Mouse (Mus musculus) midbrain, embryonic 12.5 days (tissue): Measurements from ENCODE around the gene Celsr2. TPM values are rescaled to one million over a fixed set of nuclear protein-coding genes. Genes with fewer than 3 reads are reported as not detected.

Source experiments
- ATAC-seq: fragments of 200-750 bp; cut with Nextera tagmentation; 2 replicates; pipeline ENCODE4 v1.8.0; 2017; ENCODE audit warnings: low read depth, moderate TSS enrichment, moderate library complexity; ENCODE audit not compliant: low FRiP score
- H3K27ac ChIP-seq: fragments of 300-500 bp; sonication (generic); replicated peaks from 2 replicates; pipeline ENCODE4 v1.5.1; 2016; ENCODE audit warnings: mild to moderate bottlenecking
- H3K27me3 ChIP-seq: fragments of 300-500 bp; sonication (generic); 2 replicates; pipeline ENCODE4 v1.6.1; 2016; ENCODE audit warnings: mild to moderate bottlenecking
- H3K36me3 ChIP-seq: fragments of 300-500 bp; sonication (generic); 2 replicates; pipeline ENCODE4 v1.6.1; 2016
- H3K4me1 ChIP-seq: fragments of 300-500 bp; sonication (generic); 2 replicates; pipeline ENCODE4 v1.6.1; 2016
- H3K4me2 ChIP-seq: fragments of 300-500 bp; sonication (generic); replicated peaks from 2 replicates; pipeline ENCODE4 v1.6.1; 2016; ENCODE audit warnings: mild to moderate bottlenecking, moderate library complexity
- H3K4me3 ChIP-seq: fragments of 300-500 bp; sonication (generic); 2 replicates; pipeline ENCODE4 v1.5.1; 2016; ENCODE audit warnings: mild to moderate bottlenecking
- H3K9ac ChIP-seq: fragments of 300-500 bp; sonication (generic); replicated peaks from 2 replicates; pipeline ENCODE4 v1.6.1; 2016; ENCODE audit warnings: mild to moderate bottlenecking, moderate library complexity
- H3K9me3 ChIP-seq: fragments of 300-500 bp; sonication (generic); 2 replicates; pipeline ENCODE4 v1.6.1; 2016; ENCODE audit warnings: mild to moderate bottlenecking
- WGBS: fragments of 180-500 bp; shearing (Covaris S2); methylation state at CpG from one replicate; pipeline ENCODE4 v1.1.7; 2016; 5-methylcytosine and 5-hydroxymethylcytosine counted together
- polyA plus RNA-seq: library from polyadenylated mRNA; unstranded; fragments of >200 nt; fragmentation: Nextera tagmentation; extraction: Ambion mirVana; gene quantifications from 2 replicates; pipeline ENCODE4 v1.2.1, GENCODE M21; 2016

Gene Celsr2
- polyA plus RNA-seq, 1 experiment from 2014 or later: 73.3 TPM

DNA sequence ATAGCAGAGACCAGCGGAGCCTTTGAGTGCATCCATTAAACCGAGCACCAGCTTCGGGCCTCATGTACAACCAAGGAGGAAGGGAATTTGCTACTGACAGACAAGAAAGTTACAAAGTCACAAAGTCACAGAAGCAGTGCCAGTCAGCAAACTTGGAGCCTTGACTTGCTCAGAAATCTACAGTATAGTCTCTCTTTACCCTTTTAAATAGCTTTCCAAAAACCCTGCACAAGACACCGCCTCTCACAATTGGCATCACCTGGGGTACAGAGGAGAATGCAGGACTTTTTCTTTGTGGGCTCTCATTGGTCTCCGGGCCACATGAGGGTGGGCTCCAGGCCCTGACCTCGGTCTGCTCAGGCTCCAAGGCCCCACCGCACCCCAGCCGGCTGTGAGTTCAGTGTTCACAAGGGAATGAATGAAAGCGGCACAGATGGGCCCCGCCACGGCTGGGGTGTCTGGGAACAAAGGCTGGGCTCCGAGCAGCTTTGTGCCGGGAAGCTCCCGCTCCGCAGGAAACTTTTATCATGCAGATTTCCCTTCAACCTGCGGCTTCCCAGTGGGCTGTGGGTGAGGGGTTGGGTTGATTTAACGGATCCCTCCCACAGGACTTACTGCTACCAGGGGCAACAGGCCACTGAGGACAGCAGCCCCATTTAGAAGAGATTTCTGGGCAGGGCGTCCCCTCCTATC lies 18.0 kb upstream of the Celsr2 start:
- peak overlapping the region; percentile 35 for H3K4me2 ChIP-seq
- no peaks in the 10 kb centered on the region for H3K9me3 ChIP-seq
- H3K36me3 ChIP-seq: peaks cover 51% of the 10 kb centered on the region
- peak; percentile 93 for ATAC-seq
- 8% methylated on average over 18 of the region's 18 CpGs for whole genome bisulfite sequencing
- peaks cover 57% of the 10 kb centered on the region for H3K4me1 ChIP-seq
- peak overlapping the region; percentile 34; the same call in 1 of the 2 replicates for H3K9ac ChIP-seq
- H3K4me3 ChIP-seq: no peak overlapping the region
- peak overlapping the region; percentile 96 for H3K27ac ChIP-seq
- H3K27me3 ChIP-seq: no peaks in the 10 kb centered on the region

DNA sequence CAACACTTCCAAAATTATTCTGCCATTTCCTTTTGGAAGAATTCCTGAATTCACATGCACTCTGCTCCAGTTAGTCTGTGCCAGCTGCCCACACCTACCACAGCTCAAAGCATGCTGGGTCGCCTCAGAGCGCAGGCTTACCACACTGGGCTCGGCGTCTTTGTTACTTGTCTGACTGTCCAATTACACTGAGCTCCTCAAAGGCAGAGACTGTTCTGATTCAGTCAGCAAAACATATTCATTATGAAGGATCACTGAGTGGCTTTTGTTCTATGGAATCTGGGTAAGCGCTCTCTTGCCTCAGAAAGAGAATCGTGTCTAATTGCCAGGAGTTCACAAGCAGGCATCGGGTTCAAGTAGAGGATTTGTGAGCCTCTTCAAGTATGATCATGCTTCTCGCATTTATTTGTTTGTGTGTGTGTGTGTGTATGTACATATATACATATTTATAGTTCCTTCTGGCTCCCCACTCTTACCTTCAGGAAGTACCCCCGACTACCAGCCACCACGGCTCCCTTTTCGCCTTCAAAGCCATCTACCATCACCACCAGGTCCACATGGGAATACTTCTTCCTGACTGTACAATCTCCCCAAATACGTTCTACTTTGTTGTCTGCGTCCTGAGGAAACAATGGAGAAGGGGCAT lies 17.3 kb upstream of the Celsr2 start:
- no peaks in the 10 kb centered on the region for H3K9me3 ChIP-seq
- no peaks in the 10 kb centered on the region for H3K27me3 ChIP-seq
- H3K4me2 ChIP-seq: peak overlapping the region; percentile 35
- peaks cover 57% of the 10 kb centered on the region for H3K4me1 ChIP-seq
- H3K4me3 ChIP-seq: no peak overlapping the region
- H3K36me3 ChIP-seq: peaks cover 54% of the 10 kb centered on the region
- WGBS: 21% methylated on average over 13 of the region's 13 CpGs
- no peak overlapping the region for H3K9ac ChIP-seq
- ATAC-seq: peak; percentile 67
- H3K27ac ChIP-seq: peak overlapping the region; percentile 96

DNA sequence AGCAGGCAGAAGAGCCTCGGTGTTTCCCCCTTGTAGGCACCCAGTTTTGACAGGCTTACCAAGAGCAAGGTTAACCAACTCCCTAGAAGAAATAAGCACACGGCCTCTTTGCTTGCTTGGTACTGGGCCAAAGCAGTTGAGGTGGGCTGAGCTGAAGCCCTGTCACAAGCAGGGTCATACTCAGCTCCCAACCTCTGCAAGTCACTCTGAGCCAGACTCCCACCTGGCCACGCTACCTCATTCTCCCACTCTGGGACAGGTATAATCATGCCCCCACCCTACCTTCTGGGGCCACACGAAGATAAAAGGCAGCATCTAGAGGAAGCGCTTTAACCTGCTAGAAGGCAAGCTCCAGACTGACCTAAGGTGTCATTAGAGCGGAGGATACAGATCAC lies 10.3 kb upstream of the Celsr2 start:
- Histone ChIP-seq H3K4me2 (no peak overlapping the region; the same call in 1 of the 2 replicates), H3K9me3 (no peaks in the 10 kb centered on the region), H3K4me3 (no peak overlapping the region), H3K9ac (peak overlapping the region; percentile 28; the same call in 1 of the 2 replicates), H3K27ac (peak overlapping the region; percentile 81), H3K4me1 (peaks cover 45% of the 10 kb centered on the region), H3K36me3 (peaks cover 56% of the 10 kb centered on the region), H3K27me3 (no peaks in the 10 kb centered on the region)
- peak; percentile 17; the same call in 1 of the 2 replicates for ATAC-seq
- WGBS: 73% methylated on average over 6 of the region's 6 CpGs

DNA sequence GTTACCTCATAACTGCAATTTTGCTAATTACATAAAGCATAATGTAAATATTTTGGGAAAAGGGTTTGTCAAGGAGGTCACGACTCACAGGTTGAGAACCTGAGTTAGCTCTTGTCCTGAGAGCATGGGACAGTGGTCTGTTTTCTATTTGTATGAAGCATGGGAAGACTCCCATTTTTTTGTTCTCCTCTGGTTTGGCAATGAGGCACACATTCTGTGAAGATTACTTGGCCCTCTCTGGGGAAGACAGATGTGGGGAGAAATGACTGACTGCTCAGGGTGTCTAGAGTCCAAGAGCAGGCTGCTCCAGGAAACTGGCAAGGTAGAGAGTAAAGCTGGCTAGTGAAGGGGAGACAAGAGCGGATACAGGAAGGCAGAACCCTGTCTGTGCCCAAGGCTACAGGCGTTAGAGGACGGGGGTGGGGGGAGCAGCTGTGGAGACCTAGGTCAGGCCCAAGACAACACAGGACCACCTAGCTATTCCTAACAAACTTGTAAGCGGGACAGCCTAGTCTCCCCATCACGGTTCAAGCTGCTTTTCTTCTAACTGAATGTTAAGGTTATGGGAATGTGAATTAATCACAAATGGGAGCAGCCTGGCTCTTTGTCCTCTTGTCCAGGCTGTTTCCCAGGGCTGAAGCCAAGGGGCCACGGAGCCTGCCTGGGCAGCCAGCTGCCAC lies 9.7 kb upstream of the Celsr2 start:
- Histone ChIP-seq H3K4me2 (no peak overlapping the region; the same call in 1 of the 2 replicates), H3K27ac (peak overlapping the region; percentile 81), H3K4me1 (peaks cover 45% of the 10 kb centered on the region), H3K36me3 (peaks cover 52% of the 10 kb centered on the region), H3K27me3 (no peaks in the 10 kb centered on the region), H3K9ac (peak overlapping the region; percentile 28; the same call in 1 of the 2 replicates), H3K4me3 (no peak overlapping the region), H3K9me3 (no peaks in the 10 kb centered on the region)
- WGBS: 48% methylated on average over 7 of the region's 7 CpGs
- ATAC-seq: peak; percentile 23; the same call in 1 of the 2 replicates

DNA sequence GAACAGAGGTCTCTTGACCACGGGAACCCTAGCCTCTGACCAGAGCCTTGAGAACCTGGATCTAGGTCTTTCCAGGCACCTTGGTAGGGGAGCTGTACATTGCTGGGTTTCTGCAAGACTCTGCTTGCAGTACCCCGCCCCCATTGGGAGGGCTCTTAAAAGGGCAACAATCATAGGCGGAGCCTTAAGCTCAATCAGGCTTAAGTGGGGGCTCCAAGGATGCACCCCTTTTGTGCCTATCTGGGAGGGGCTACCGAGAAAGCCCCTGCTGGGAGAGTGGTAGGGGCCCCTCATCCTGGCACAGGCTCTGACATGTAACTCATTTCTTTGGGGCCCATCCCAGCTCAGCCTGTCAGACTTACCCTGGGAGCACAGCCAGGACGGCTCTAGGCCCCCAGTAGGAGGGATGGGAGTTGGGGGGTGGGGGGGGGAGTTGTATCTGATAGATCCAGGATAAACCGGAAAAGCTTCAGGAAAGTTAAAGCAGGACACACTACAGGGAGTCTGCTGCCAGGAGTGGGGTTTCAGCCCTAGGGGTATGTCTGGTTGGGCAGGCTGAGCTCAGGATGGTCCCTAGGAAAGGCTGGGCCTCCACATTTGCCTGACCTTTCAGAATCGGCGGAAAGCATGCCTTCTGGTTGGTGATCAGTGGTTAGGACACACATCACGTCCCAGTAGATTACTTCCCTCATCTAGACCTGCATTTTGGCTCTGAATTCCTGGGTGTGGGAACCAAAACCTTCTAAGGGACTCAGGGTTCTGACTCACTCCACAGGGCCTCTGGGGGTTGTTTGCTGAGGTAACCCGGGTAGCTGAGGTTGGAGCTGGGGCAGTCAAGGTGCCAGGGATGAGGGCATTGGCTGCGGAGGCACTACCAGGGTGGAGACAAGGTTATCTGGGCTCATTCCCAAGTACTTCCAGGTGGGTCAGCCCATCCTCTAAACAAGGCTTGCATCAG lies 8.8 kb upstream of the Celsr2 start:
- H3K9ac ChIP-seq: peak overlapping the region; percentile 16
- peak overlapping the region; percentile 81 for H3K27ac ChIP-seq
- H3K27me3 ChIP-seq: no peaks in the 10 kb centered on the region
- H3K4me1 ChIP-seq: peaks cover 45% of the 10 kb centered on the region
- 18% methylated on average over 11 of the region's 11 CpGs for WGBS
- peak; percentile 70 for ATAC-seq
- peak overlapping the region; percentile 46 for H3K4me2 ChIP-seq
- peaks cover 42% of the 10 kb centered on the region for H3K36me3 ChIP-seq
- no peaks in the 10 kb centered on the region for H3K9me3 ChIP-seq
- peak overlapping the region; percentile 10; the same call in 1 of the 2 replicates for H3K4me3 ChIP-seq

DNA sequence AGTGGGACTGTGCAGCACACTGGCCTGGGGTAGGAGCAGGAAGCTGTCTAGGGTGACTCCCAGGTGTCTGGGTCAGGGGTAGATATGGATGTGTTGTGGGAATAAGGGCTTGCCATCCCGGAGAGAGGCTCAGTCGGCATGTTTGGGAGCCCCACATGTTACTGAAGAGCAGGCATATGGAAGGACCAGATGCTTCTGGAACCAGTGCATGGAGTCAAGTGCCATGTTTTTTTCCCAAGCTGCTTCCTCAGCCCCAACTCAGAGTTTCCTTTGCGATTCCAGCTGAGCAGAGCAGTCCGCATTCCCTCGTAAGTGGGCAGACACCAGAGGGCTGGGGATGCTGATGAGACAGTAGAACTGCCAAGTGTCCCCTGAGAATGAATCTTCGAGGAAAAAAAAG lies 7.7 kb upstream of the Celsr2 start:
- Histone ChIP-seq H3K27ac (peak overlapping the region; percentile 81), H3K36me3 (peaks cover 31% of the 10 kb centered on the region), H3K9ac (0 out of 2 replicates have a peak overlapping the region, but pooled peaks have one; percentile 6), H3K4me1 (peaks cover 47% of the 10 kb centered on the region), H3K27me3 (no peaks in the 10 kb centered on the region), H3K4me2 (peak overlapping the region; percentile 46), H3K4me3 (no peak overlapping the region), H3K9me3 (no peaks in the 10 kb centered on the region)
- WGBS: 40% methylated on average over 6 of the region's 6 CpGs
- ATAC-seq: no peak

DNA sequence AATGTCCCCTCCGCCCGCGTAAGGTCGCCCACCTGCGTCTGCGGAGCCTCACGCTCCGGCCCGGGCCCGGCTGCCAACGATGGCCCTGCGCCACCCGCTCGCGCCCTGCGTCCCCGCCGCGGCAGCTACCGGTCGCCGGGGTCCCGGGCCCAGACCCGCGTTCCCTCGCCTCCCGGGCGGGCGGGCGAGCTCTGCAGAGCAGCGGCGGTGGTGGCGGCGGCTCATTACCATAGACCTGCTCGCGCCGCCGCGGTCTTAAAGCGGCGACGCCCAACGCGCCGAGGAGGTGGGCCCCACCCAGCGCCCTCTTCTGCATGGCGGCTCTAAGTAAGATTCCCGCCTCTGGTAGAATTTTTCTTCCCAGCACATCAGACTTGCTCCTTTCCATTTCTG lies 475 bp upstream of the Celsr2 start:
- H3K4me2 ChIP-seq: peak overlapping the region; percentile 87
- peak overlapping the region; percentile 98 for H3K9ac ChIP-seq
- under 1% methylated on average over 34 of the region's 48 CpGs for WGBS
- peak overlapping the region; percentile 98 for H3K4me3 ChIP-seq
- H3K4me1 ChIP-seq: peaks cover 39% of the 10 kb centered on the region
- peak overlapping the region; percentile 95 for H3K27ac ChIP-seq
- H3K36me3 ChIP-seq: peaks cover 34% of the 10 kb centered on the region
- H3K9me3 ChIP-seq: peaks cover 21% of the 10 kb centered on the region
- peak; percentile 78 for ATAC-seq
- peaks cover 11% of the 10 kb centered on the region for H3K27me3 ChIP-seq

DNA sequence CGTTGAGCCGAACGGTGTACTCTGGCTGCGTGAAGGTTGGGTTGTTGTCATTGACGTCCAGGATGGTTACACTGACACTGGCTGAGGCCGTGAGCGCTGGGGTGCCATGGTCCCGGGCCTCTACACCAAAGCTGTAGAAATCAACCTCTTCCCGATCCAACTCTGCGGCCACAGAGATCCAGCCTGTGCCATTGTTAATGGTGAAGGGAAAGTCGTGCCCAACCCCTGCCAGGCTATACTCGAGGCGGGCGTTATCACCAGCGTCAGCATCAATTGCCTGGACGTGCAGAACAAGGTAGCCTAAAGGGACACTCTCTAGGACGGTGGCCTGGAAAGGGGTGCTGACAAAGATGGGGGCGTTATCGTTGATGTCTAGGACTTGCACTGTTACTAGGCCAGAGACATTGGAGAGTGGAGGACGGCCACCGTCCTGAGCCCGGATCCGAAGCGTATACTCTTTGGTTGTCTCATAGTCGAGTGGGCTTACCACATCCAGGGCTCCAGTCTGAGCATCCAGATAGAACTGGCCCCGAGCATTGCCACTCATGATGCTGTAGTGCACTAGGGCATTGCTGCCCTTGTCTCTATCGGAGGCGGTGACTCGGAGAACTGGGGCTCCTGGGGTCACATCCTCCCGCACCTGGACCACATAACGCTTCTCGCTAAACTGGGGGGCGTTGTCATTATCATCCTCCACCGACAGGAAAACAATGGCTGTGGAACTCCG lies 1.6 kb downstream of the Celsr2 start:
- Histone ChIP-seq H3K27me3 (peaks cover 11% of the 10 kb centered on the region), H3K4me1 (peaks cover 59% of the 10 kb centered on the region), H3K9me3 (peaks cover 21% of the 10 kb centered on the region), H3K36me3 (peaks cover 41% of the 10 kb centered on the region), H3K4me2 (peak overlapping the region; percentile 87), H3K4me3 (peak overlapping the region; percentile 98), H3K27ac (no peak overlapping the region), H3K9ac (no peak overlapping the region)
- no peak for ATAC-seq
- 97% methylated on average over 35 of the region's 35 CpGs for WGBS

DNA sequence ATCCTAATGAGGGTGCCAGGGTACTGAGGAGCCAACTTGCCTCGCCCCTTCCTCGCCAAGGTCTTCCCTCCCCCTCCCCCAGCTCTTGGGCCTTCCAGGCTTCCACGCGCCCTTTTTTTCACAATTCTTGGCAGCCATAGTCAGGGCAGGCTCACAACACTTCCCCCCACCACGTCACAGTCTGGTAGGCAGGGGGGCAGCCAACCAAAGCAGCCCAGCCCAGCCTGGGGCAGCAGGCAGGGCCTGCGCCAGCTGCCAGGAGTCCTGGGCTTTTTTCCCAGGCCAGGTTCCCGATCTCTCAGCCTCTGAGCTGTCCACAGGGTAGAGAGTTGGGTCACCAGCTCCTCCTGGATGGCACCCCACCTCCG lies 3.6 kb downstream of the Celsr2 start:
- Histone ChIP-seq H3K4me2 (peak overlapping the region; percentile 90), H3K9me3 (peaks cover 21% of the 10 kb centered on the region), H3K9ac (peak overlapping the region; percentile 88), H3K27me3 (peaks cover 6% of the 10 kb centered on the region), H3K27ac (peak overlapping the region; percentile 98), H3K36me3 (peaks cover 60% of the 10 kb centered on the region), H3K4me3 (peak overlapping the region; percentile 49), H3K4me1 (peaks cover 64% of the 10 kb centered on the region)
- ATAC-seq: peak; percentile 47
- WGBS: 33% methylated on average over 8 of the region's 8 CpGs

DNA sequence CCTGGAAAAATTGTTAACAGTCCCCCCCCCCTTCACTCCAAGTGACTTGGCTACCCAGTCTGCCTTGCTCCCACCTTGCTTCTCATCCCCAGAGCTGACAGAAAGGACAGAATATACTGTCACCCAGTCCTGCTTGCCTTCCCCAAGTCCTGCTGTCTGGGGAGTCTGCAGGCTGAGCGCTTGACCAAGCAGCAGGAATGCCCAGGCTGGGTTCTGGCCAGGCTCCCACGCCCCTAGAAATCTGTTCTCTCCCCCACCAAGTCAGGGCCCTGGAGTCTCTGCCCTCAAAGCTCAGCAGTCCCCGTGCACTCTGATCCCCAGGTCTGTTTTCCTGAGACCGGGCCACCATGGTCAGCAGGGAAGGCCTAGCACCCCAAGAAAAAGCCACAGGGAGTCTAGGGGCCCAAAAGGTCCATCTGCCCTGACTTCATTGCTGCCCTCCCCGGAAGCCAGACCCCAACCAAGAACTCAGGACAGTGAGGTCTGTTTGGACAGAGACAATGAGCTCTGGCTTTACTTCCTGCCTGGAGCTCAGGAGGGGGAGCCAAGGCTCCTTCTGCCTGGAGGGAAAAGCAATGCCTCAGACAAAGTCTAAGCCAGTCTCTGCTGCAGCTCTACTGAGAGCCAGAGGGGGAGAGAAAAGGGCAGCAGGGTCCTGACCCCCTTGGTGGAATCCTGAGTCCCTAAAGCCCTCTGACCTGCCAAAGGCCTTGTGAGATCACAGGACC lies 4.2 kb downstream of the Celsr2 start:
- peaks cover under 1% of the 10 kb centered on the region; the same call in 1 of the 2 replicates for H3K27me3 ChIP-seq
- H3K9ac ChIP-seq: peak overlapping the region; percentile 88
- peak overlapping the region; percentile 49 for H3K4me3 ChIP-seq
- peak overlapping the region; percentile 98 for H3K27ac ChIP-seq
- H3K4me2 ChIP-seq: peak overlapping the region; percentile 90
- peaks cover 69% of the 10 kb centered on the region for H3K4me1 ChIP-seq
- peaks cover 21% of the 10 kb centered on the region for H3K9me3 ChIP-seq
- peak; percentile 9; the same call in 1 of the 2 replicates for ATAC-seq
- 7% methylated on average over 5 of the region's 5 CpGs for WGBS
- peaks cover 66% of the 10 kb centered on the region for H3K36me3 ChIP-seq
